Mouse (Mus musculus) erythroblast, embryonic 14.5 days (primary cell): ENCODE measurements around the gene Eepd1.

Experiments used
- GATA1 ChIP-seq: IDR thresholded peaks from 2 replicates; pipeline ENCODE4 v1.6.1; 2012; ENCODE audit warnings: low read length, inconsistent platforms, mixed read lengths
- TAL1 ChIP-seq: IDR thresholded peaks from 3 replicates; pipeline ENCODE4 v1.6.1; 2012; ENCODE audit warnings: low read length, inconsistent platforms, mixed read lengths

GRCm38 (mm10) chr9:25549130-25550060, 68.0 kb downstream of the Eepd1 start:
- TF ChIP-seq TAL1: no peak
- TF ChIP-seq GATA1: no peak
